Mouse (Mus musculus) heart, embryonic 10.5 days (tissue): ENCODE measurements around the gene Aff2. TPM values are rescaled to one million over a fixed set of nuclear protein-coding genes. Genes with fewer than 3 reads are reported as not detected.
A peak's percentile ranks its signal among the peaks of the same experiment; 100 is the strongest.

Source experiments
- DNase-seq: peaks from one replicate; pipeline ENCODE4 v3.0.0-alpha.2; 2017; ENCODE audit warnings: low spot score
- H3K27ac ChIP-seq: fragments of 300-500 bp; sonication (generic); 2 replicates; pipeline ENCODE4 v1.5.1; 2016; ENCODE audit warnings: mild to moderate bottlenecking
- H3K27me3 ChIP-seq: fragments of 300-500 bp; sonication (generic); 2 replicates; pipeline ENCODE4 v1.6.1; 2016; ENCODE audit warnings: mild to moderate bottlenecking; ENCODE audit not compliant: poor library complexity, insufficient read depth, severe bottlenecking
- H3K36me3 ChIP-seq: fragments of 300-500 bp; sonication (generic); 2 replicates; pipeline ENCODE4 v1.6.1; 2016; ENCODE audit warnings: mild to moderate bottlenecking, moderate library complexity
- H3K4me1 ChIP-seq: fragments of 300-500 bp; sonication (generic); 2 replicates; pipeline ENCODE4 v1.6.1; 2016; ENCODE audit warnings: mild to moderate bottlenecking
- H3K4me3 ChIP-seq: fragments of 300-500 bp; sonication (generic); 2 replicates; pipeline ENCODE4 v1.5.1; 2016; ENCODE audit warnings: mild to moderate bottlenecking, moderate library complexity
- H3K9me3 ChIP-seq: fragments of 300-500 bp; sonication (generic); 2 replicates; pipeline ENCODE4 v1.6.1; 2016; ENCODE audit warnings: mild to moderate bottlenecking, moderate library complexity
- WGBS: fragments of 180-500 bp; shearing (Covaris S2); methylation state at CpG from one replicate; pipeline ENCODE4 v1.1.7; 2016; 5-methylcytosine and 5-hydroxymethylcytosine counted together
- polyA plus RNA-seq: library from polyadenylated mRNA; unstranded; fragments of >200 nt; fragmentation: Nextera tagmentation; extraction: Ambion mirVana; gene quantifications from 2 replicates; pipeline ENCODE4 v1.2.1, GENCODE M21; 2016

The Aff2 gene
- polyA plus RNA-seq: 5.5 and 9.9 TPM in 2 replicates

DNA sequence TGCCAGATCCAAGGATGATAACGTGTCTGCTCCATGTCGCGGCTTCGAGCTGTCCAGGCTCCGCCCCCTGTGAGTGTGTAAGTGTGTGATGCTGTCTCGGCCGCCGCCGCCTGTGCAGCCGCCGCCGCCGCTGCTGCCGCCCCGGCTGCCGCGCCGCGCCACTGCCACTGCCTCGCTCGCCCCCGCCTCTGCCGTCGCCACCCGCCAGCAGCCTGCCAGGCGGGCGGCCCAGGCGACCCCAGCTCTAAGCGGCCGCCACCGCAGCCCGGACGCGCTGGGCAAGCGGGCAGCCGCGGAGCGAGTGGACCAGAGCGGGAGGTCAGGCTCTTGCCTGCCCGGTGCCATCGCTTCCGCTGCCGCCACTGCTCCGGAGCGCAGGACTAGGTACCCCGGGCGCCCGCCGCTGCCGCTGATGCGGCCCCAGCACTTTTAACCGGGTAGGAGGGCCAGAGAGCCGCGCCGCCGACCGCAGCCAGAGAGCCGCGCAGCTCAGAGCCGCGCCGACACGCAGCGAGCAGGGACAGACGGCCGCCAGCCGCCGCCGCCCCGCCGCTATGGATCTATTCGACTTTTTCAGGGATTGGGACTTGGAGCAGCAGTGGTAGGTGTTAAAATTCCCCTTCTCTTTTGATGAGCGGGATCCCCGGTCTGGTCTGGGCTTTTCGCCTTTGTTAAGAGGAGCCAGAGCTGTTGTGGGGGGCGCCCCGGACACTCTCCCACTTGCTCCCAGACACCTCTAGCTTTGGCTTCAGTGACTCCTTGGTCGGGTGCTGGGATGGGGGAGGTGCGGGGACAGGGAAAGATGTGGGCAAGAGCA, at the start of gene Aff2:
Aff2 (plus strand) TSS at position 57 of the 817 bp plus-strand sequence.
- 0 out of 2 replicates have a peak, but pooled peaks cover 3% of the 10 kb centered on the region for H3K9me3 ChIP-seq
- 0 out of 2 replicates have a peak, but pooled peaks cover 4% of the 10 kb centered on the region for H3K4me1 ChIP-seq
- H3K27ac ChIP-seq: peak within 1 kb of the TSS; percentile 89
- H3K27me3 ChIP-seq: peaks cover 26% of the 10 kb centered on the region
- no peaks in the 10 kb centered on the region for H3K36me3 ChIP-seq
- DNase-seq: peak; percentile 73
- H3K4me3 ChIP-seq: peak within 1 kb of the TSS; percentile 69
- 14% methylated on average over 72 of the region's 79 CpGs for WGBS

DNA sequence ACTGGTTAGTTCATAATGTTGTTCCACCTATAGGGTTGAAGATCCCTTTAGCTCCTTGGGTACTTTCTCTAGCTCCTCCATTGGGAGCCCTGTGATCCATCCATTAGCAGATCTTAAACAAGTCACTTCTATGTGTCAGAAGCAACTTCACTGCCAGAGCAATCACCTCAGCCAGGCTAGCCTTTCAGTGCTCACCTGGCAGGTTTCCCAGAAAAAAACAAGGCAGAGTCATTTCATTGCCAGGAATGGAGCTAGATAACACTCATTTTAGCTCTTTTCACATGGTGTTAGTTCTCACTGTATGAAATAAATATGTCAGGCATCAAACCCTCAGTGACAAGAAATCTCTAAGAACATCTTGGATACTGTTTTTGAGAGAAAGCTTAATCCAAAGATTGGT, 22.8 kb upstream of the Aff2 start:
- no peaks in the 10 kb centered on the region for H3K9me3 ChIP-seq
- no peaks in the 10 kb centered on the region for H3K36me3 ChIP-seq
- H3K27me3 ChIP-seq: no peaks in the 10 kb centered on the region
- no peak overlapping the region for H3K27ac ChIP-seq
- no peak for DNase-seq
- no peaks in the 10 kb centered on the region for H3K4me1 ChIP-seq
- no peak overlapping the region for H3K4me3 ChIP-seq

DNA sequence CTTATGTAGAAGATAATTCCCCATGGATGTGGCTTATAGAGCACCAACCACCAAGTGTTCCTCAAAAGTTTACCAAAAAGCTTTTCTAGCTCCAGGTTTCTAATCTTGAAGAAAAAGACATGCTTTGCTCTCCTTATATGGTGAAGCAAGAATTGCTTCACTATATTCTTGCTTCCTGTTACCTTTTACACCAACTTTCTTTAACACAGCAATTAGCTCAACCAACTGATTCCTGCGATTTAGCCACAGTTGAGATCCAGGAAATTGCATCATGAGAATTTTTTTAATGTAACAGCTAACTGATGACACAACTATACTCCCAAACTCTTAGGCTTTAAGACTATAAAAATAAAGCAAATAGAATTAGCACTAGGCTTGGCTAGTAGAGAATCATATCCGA, 4.5 kb upstream of the Aff2 start:
- Histone ChIP-seq H3K27ac (no peak overlapping the region), H3K4me1 (no peaks in the 10 kb centered on the region), H3K4me3 (no peak overlapping the region), H3K27me3 (peaks cover 14% of the 10 kb centered on the region), H3K9me3 (0 out of 2 replicates have a peak, but pooled peaks cover 3% of the 10 kb centered on the region), H3K36me3 (no peaks in the 10 kb centered on the region)
- no peak for DNase-seq
- 79% methylated on average over 2 of the region's 2 CpGs for WGBS

DNA sequence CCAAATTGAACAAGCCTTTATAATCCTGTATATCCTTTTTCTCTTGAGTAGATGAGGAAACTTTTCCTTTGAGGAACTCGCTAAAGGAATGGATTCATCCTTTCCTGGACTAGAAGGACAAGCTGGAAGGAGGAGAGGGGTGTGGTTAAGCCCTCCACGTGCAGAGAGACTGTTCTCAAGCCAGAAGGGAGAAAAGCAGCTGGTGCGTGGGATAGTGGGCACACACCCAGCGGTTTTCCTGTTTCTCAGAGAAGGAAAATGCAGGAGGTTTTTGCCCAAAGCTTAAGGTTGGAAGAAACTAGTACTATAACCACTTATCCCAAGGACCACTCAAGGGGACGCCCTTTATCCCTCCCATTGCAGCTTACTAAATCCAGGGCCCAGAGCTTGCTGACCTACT, 734 bp upstream of the Aff2 start:
- Histone ChIP-seq H3K27ac (no peak overlapping the region), H3K4me3 (peak overlapping the region; percentile 69; the same call in 1 of the 2 replicates), H3K36me3 (no peaks in the 10 kb centered on the region), H3K4me1 (0 out of 2 replicates have a peak, but pooled peaks cover 3% of the 10 kb centered on the region), H3K27me3 (peaks cover 26% of the 10 kb centered on the region), H3K9me3 (0 out of 2 replicates have a peak, but pooled peaks cover 3% of the 10 kb centered on the region)
- DNase-seq: no peak
- 23% methylated on average over 5 of the region's 5 CpGs for WGBS

DNA sequence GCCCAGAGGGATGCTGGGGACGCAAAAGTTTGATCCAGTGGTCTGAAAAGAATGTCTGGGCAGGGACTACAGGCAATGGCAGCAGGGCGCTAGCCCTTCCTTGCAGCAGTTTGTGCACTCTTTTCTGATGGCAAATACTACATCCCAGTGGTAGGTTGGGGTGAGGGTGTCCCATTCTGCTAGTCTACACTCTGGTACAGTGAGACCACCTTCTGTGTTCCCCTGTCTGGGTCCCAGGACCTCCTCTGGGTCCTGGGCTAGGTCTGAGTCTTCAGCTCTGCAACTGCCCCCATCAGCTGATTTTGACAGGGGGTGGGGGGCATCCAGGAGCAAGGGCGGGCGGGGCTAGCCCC, 233 bp upstream of the Aff2 start:
- Histone ChIP-seq H3K4me3 (peak overlapping the region; percentile 69), H3K36me3 (no peaks in the 10 kb centered on the region), H3K27ac (peak overlapping the region; percentile 89), H3K4me1 (0 out of 2 replicates have a peak, but pooled peaks cover 4% of the 10 kb centered on the region), H3K9me3 (0 out of 2 replicates have a peak, but pooled peaks cover 3% of the 10 kb centered on the region), H3K27me3 (peaks cover 26% of the 10 kb centered on the region)
- WGBS: 11% methylated on average over 4 of the region's 4 CpGs
- DNase-seq: no peak

DNA sequence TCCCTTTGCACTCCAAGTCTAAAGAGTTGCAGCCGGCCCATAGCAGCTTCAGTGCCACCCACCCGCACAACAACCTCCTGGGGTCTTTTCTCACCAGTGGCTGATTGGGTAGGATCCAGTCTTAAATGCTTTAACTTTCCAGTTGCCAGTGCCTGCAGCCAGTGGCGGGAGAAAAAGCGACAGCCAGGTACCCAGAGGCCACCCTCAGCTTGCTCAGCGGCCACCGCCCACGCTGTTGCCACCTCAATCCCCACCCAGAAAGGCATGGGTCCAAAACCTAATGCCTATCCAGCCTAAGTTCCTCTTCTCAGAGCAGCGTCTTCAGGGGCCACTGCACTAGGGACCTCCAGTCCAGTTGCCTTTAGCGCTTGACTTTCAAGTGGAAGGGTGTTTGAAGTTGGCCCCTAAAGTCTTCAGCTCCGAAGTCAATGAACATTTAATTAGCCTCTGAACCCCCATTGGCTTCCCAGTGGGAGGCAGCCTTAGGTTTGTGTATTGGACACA, 1.0 kb downstream of the Aff2 start:
- H3K27ac ChIP-seq: peak overlapping the region; percentile 89
- DNase-seq: no peak

DNA sequence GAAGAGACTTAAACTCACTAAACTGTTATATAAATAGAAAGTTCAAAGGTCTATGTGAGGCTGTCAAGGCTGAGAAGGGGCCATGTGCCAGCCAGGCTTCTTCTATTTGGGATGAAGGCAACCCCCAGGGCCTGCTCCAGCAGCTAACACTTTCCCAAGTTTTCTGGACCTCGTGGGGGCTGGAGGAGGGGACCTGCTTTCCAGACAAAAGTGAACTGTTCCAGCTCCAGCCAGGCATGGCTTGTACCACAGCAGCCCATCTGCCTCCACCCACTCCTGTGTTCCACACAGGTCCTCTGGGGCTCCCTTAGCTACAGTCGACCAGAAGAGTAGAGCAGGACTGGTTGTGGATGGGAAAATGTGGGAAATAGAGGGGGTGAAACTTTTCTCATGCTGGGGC, 4.1 kb downstream of the Aff2 start:
- 0 out of 2 replicates have a peak overlapping the region, but pooled peaks have one; percentile 32 for H3K27ac ChIP-seq
- 9% methylated on average over 2 of the region's 2 CpGs for WGBS
- peak; percentile 76 for DNase-seq
- H3K4me3 ChIP-seq: no peak overlapping the region
- peaks cover 26% of the 10 kb centered on the region for H3K27me3 ChIP-seq
- no peaks in the 10 kb centered on the region for H3K36me3 ChIP-seq
- 0 out of 2 replicates have a peak, but pooled peaks cover 3% of the 10 kb centered on the region for H3K9me3 ChIP-seq
- 0 out of 2 replicates have a peak, but pooled peaks cover 4% of the 10 kb centered on the region for H3K4me1 ChIP-seq

More for the DNA sequence above, 1.0 kb downstream of the Aff2 start:
- Histone ChIP-seq H3K36me3 (no peaks in the 10 kb centered on the region), H3K4me1 (0 out of 2 replicates have a peak, but pooled peaks cover 4% of the 10 kb centered on the region), H3K27me3 (peaks cover 26% of the 10 kb centered on the region), H3K9me3 (0 out of 2 replicates have a peak, but pooled peaks cover 3% of the 10 kb centered on the region), H3K4me3 (peak overlapping the region; percentile 69)
- WGBS: 20% methylated on average over 10 of the region's 10 CpGs

DNA sequence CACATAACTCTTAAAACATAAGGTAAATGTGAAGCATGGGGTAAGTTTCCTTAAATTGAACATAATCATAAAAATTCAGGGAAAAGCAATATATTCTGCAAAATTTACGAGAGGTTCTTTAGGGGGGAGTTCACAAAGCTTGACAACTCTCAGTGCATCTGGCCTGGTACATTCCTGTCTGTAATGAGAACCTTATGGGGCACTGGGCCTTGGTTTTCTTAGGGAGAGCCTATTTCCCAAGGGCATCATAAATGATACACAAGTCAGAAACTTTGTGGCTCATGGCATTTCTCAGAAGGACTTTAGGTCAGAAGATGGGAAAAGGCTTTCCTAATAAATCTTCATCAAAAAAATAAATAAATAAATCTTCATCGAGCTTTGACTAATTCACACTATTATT, 13.2 kb downstream of the Aff2 start:
- Histone ChIP-seq H3K4me1 (no peaks in the 10 kb centered on the region), H3K36me3 (no peaks in the 10 kb centered on the region), H3K27ac (no peak overlapping the region), H3K9me3 (no peaks in the 10 kb centered on the region), H3K4me3 (no peak overlapping the region), H3K27me3 (no peaks in the 10 kb centered on the region)
- WGBS: 60% methylated on average over 2 of the region's 2 CpGs
- no peak for DNase-seq

DNA sequence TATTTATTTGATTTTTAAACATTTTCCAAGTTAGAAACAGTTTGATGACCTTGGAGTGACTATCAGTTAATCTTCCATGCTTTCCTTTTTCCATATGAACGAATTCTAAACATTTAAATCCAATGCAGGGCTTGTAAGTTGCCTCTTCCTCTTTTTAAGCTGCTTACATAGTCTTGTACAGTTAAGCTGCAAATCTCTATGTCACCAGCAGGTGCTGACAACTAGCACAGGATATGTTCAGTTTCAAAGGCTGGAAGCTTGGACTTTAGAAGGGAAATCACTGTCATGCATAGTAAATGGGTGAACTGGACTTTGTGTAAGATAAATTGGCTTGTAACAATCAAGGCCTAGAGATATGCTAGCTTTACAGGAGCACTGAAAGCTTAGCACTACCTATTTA, 29.6 kb downstream of the Aff2 start:
- no peaks in the 10 kb centered on the region for H3K9me3 ChIP-seq
- H3K4me1 ChIP-seq: no peaks in the 10 kb centered on the region
- no peaks in the 10 kb centered on the region for H3K36me3 ChIP-seq
- 34% methylated on average over 1 of the region's 1 CpGs for WGBS
- no peak overlapping the region for H3K27ac ChIP-seq
- no peak for DNase-seq
- no peak overlapping the region for H3K4me3 ChIP-seq
- no peaks in the 10 kb centered on the region for H3K27me3 ChIP-seq

DNA sequence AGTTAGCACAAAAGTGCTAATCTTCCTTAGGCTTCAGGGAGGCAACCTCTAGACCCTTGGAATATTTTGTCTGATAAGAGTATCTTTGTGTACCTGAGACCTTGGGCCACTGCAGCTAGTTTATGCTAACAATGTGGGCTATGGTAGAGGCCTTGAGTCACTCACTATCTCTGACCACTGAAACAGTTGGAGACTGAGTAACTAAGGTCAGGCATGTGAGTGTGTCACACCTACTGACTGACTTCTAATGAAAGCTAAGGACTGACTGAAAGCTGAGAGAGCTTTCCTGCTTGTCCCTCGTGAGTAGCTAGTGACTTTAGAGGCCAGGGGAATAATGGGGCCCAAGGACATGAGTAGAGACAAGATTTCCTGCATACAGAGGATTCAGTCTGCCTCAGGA, 54.9 kb downstream of the Aff2 start:
- Histone ChIP-seq H3K27me3 (no peaks in the 10 kb centered on the region), H3K4me1 (no peaks in the 10 kb centered on the region), H3K27ac (no peak overlapping the region), H3K4me3 (no peak overlapping the region), H3K9me3 (no peaks in the 10 kb centered on the region), H3K36me3 (no peaks in the 10 kb centered on the region)
- no peak for DNase-seq
- WGBS: 36% methylated on average over 1 of the region's 1 CpGs

DNA sequence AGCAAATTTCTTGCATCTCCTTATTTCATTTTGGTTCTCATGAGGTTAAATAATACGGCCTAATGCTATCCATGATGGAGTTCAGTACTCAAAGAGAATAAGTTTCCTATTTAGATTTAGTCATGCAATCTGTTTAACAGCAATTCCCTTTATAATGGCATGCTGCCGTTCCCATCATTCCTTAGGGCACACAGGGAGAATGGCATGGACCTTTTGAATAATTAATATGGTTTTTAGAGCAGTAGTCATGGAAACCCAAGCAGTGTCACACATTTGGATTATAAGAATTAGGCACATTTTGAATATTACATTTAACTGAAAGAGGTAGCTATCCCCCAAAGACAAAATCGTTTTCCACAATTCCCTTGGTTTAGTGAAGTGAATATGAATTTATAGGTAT, 78.3 kb downstream of the Aff2 start:
- Histone ChIP-seq H3K4me1 (no peaks in the 10 kb centered on the region), H3K27ac (no peak overlapping the region), H3K27me3 (no peaks in the 10 kb centered on the region), H3K36me3 (no peaks in the 10 kb centered on the region), H3K4me3 (no peak overlapping the region), H3K9me3 (no peaks in the 10 kb centered on the region)
- no peak for DNase-seq
- WGBS: 82% methylated on average over 3 of the region's 3 CpGs

DNA sequence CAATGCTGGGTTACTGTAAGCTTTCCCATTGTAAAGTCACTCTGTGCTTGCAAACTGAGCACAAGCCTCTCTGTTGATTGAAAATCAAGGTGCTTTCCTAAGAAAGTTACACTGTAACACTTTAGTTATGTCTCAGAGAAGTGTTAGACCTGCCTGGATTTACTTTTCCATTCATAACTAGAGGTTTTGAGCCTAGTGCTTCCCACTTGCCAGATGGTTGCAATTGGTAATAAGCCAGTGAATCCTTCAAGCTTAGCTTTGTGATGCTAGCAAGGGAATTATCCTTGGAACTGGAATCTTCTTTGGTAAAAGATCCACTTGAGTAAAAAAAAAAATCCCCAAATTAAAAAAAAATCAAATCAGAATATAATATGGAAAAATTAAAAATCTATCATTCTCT, 81.8 kb downstream of the Aff2 start:
- no peak overlapping the region for H3K27ac ChIP-seq
- no peak for DNase-seq
- H3K27me3 ChIP-seq: no peaks in the 10 kb centered on the region
- no peaks in the 10 kb centered on the region for H3K36me3 ChIP-seq
- H3K9me3 ChIP-seq: no peaks in the 10 kb centered on the region
- no peak overlapping the region for H3K4me3 ChIP-seq
- no peaks in the 10 kb centered on the region for H3K4me1 ChIP-seq

DNA sequence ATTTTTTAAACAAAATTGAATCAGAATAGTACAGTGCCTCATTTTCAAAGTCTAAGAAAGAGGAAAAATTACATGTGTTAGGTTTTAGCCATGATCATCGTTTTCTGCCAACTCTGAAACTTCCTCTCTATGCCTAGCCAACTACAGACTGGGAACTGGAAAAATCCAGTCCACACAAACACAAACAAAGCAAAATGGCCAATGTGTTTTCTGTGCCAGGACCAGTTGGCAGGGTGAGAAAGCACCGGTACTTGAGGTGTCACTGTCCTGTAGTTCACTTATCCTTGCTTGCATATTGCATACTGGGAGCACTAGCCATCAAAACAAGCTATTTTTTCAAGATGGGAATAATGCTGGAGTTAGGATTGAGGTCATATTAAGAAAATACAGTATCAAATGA, 100.8 kb downstream of the Aff2 start:
- 75% methylated on average over 2 of the region's 2 CpGs for WGBS
- Histone ChIP-seq H3K27me3 (no peaks in the 10 kb centered on the region), H3K36me3 (no peaks in the 10 kb centered on the region), H3K4me1 (no peaks in the 10 kb centered on the region), H3K27ac (no peak overlapping the region), H3K4me3 (no peak overlapping the region), H3K9me3 (no peaks in the 10 kb centered on the region)
- DNase-seq: no peak
